Mouse (Mus musculus): ENCODE results near the gene Dct. TPM values are rescaled to one million over a fixed set of nuclear protein-coding genes. Genes with fewer than 3 reads are reported as not detected.

The Dct gene
- 0.60 TPM for polyA plus RNA-seq (2014; fragmentation: Illumina TruSeq; extraction: RNeasy Lipid Tissue Mini Kit (QIAGEN cat#74804); ENCODE audit: low read depth, low replicate concordance)

GRCm38 (mm10) chr14:118051975-118052630, at the start of gene Dct:
Gene Dct, minus strand, starts transcription at chr14:118052244.

Other genes with a start within 250 kb of the Dct start
- 28.0 TPM for gene Tgds, start 80.5 kb upstream of the Dct start, polyA plus RNA-seq (2014; fragmentation: Illumina TruSeq; extraction: RNeasy Lipid Tissue Mini Kit (QIAGEN cat#74804); ENCODE audit: low read depth, low replicate concordance)
- gene Gpr180, start 84.9 kb upstream of the Dct start, polyA plus RNA-seq (2014; fragmentation: Illumina TruSeq; extraction: RNeasy Lipid Tissue Mini Kit (QIAGEN cat#74804); ENCODE audit: low read depth, low replicate concordance) = 4.9 TPM
- gene Sox21, start 184.8 kb upstream of the Dct start, polyA plus RNA-seq (2014; fragmentation: Illumina TruSeq; extraction: RNeasy Lipid Tissue Mini Kit (QIAGEN cat#74804); ENCODE audit: low read depth, low replicate concordance) = 3.2 TPM
- not detected for gene Gm9376, start 214.7 kb upstream of the Dct start, polyA plus RNA-seq (2014; fragmentation: Illumina TruSeq; extraction: RNeasy Lipid Tissue Mini Kit (QIAGEN cat#74804); ENCODE audit: low read depth, low replicate concordance)

All from sigmoid colon, adult 10 weeks (tissue).